Mouse (Mus musculus) testis, adult 2 months (tissue): ENCODE data around the gene Pms2. TPM values are rescaled to one million over a fixed set of nuclear protein-coding genes. Genes with fewer than 3 reads are reported as not detected.
A peak's percentile ranks its signal among the peaks of the same experiment; 100 is the strongest.

ENCODE experiments used
- H3K27ac ChIP-seq: fragments of 200-500 bp; 2 replicates; pipeline ENCODE4 v1.5.1; 2012; ENCODE audit warnings: low read depth, low read length; ENCODE audit not compliant: control insufficient read depth, insufficient read depth
- H3K27me3 ChIP-seq: fragments of 200-500 bp; 2 replicates; pipeline ENCODE4 v1.6.1; 2012; ENCODE audit warnings: mild to moderate bottlenecking, low read length, moderate library complexity; ENCODE audit not compliant: control insufficient read depth, insufficient read depth
- H3K36me3 ChIP-seq: fragments of 200-500 bp; 2 replicates; pipeline ENCODE4 v1.6.1; 2012; ENCODE audit warnings: mild to moderate bottlenecking, low read length; ENCODE audit not compliant: control insufficient read depth, insufficient read depth
- H3K4me1 ChIP-seq: fragments of 200-500 bp; 2 replicates; pipeline ENCODE4 v1.6.1; 2012; ENCODE audit warnings: low read length; ENCODE audit not compliant: control insufficient read depth, insufficient read depth
- H3K4me3 ChIP-seq: fragments of 200-500 bp; 2 replicates; pipeline ENCODE4 v1.5.1; 2012; ENCODE audit warnings: low read depth, mild to moderate bottlenecking, low read length, moderate library complexity, mixed read lengths; ENCODE audit not compliant: control insufficient read depth
- CTCF ChIP-seq: fragments of 200-500 bp; IDR thresholded peaks from 2 replicates; pipeline ENCODE4 v1.5.1; 2012; ENCODE audit warnings: low read depth, mild to moderate bottlenecking, inconsistent platforms, low read length, moderate library complexity; ENCODE audit not compliant: control insufficient read depth, insufficient read depth, insufficient replicate concordance
- POLR2A ChIP-seq: fragments of 200-500 bp; IDR thresholded peaks from 2 replicates; pipeline ENCODE4 v1.6.1; 2012; ENCODE audit warnings: low read depth, mild to moderate bottlenecking, inconsistent platforms, low read length, moderate library complexity; ENCODE audit not compliant: control insufficient read depth
- polyA plus RNA-seq: library from polyadenylated mRNA; depleted of rRNA; stranded (reverse); fragments of >200 nt; gene quantifications from 2 replicates; pipeline ENCODE4 v1.2.3, GENCODE M21; 2012

Pms2 gene
- polyA plus RNA-seq, 1 experiment = 3.4 TPM

GRCm38 (mm10) chr5:143893396-143893795 is 16.4 kb upstream of the Pms2 start:
- Histone ChIP-seq H3K36me3 (peaks cover 3% of the 10 kb centered on the region), H3K4me1 (no peaks in the 10 kb centered on the region), H3K4me3 (peak overlapping the region; percentile 84), H3K27me3 (no peaks in the 10 kb centered on the region), H3K27ac (no peak overlapping the region)
- TF ChIP-seq CTCF = no peak
- no peak for TF ChIP-seq POLR2A

GRCm38 (mm10) chr5:143897635-143898330 is 12.0 kb upstream of the Pms2 start, which contains the start of gene Ankrd61:
Gene Ankrd61 (minus strand): TSS chr5:143897685.
- TF ChIP-seq CTCF = no peak
- no peak for TF ChIP-seq POLR2A
- no peaks in the 10 kb centered on the region for H3K4me1 ChIP-seq

GRCm38 (mm10) chr5:143902111-143902510 is 7.7 kb upstream of the Pms2 start:
- Histone ChIP-seq H3K36me3 (no peaks in the 10 kb centered on the region; the same call in none of the 2 replicates), H3K4me3 (no peak overlapping the region), H3K27me3 (no peaks in the 10 kb centered on the region), H3K27ac (no peak overlapping the region), H3K4me1 (no peaks in the 10 kb centered on the region)
- TF ChIP-seq CTCF = no peak

More at GRCm38 (mm10) chr5:143897635-143898330, 12.0 kb upstream of the Pms2 start, which contains the start of gene Ankrd61:
- Histone ChIP-seq H3K4me3 (no peak within 1 kb of the TSS), H3K27ac (no peak within 1 kb of the TSS), H3K36me3 (no peaks in the 10 kb centered on the region; the same call in 1 of the 2 replicates), H3K27me3 (no peaks in the 10 kb centered on the region)

GRCm38 (mm10) chr5:143903813-143904212 is 6.0 kb upstream of the Pms2 start:
- no peaks in the 10 kb centered on the region; the same call in none of the 2 replicates for H3K36me3 ChIP-seq
- no peaks in the 10 kb centered on the region for H3K27me3 ChIP-seq
- TF ChIP-seq CTCF = no peak
- TF ChIP-seq POLR2A = no peak
- H3K4me1 ChIP-seq = peaks cover 2% of the 10 kb centered on the region; the same call in 1 of the 2 replicates
- H3K27ac ChIP-seq = no peak overlapping the region
- no peak overlapping the region for H3K4me3 ChIP-seq

GRCm38 (mm10) chr5:143906429-143906828 is 3.3 kb upstream of the Pms2 start:
- Histone ChIP-seq H3K36me3 (no peaks in the 10 kb centered on the region; the same call in 1 of the 2 replicates), H3K27me3 (no peaks in the 10 kb centered on the region)

GRCm38 (mm10) chr5:143908926-143909325 is 838 bp upstream of the Pms2 start:
- no peak for TF ChIP-seq POLR2A
- TF ChIP-seq CTCF = no peak
- Histone ChIP-seq H3K4me3 (peak overlapping the region; percentile 92), H3K4me1 (peaks cover 6% of the 10 kb centered on the region), H3K36me3 (peaks cover 1% of the 10 kb centered on the region; the same call in 1 of the 2 replicates), H3K27me3 (no peaks in the 10 kb centered on the region), H3K27ac (peak overlapping the region; percentile 91)

More at GRCm38 (mm10) chr5:143906429-143906828, 3.3 kb upstream of the Pms2 start:
- Histone ChIP-seq H3K4me1 (peaks cover 6% of the 10 kb centered on the region), H3K4me3 (no peak overlapping the region), H3K27ac (no peak overlapping the region)
- TF ChIP-seq POLR2A (no peak), CTCF (no peak)

GRCm38 (mm10) chr5:143916221-143916620 is 6.5 kb downstream of the Pms2 start:
- H3K36me3 ChIP-seq = peaks cover 5% of the 10 kb centered on the region
- H3K4me3 ChIP-seq = no peak overlapping the region
- TF ChIP-seq POLR2A (no peak), CTCF (no peak)
- no peaks in the 10 kb centered on the region for H3K27me3 ChIP-seq
- H3K4me1 ChIP-seq = no peaks in the 10 kb centered on the region
- no peak overlapping the region for H3K27ac ChIP-seq

GRCm38 (mm10) chr5:143917418-143917817 is 7.7 kb downstream of the Pms2 start:
- TF ChIP-seq CTCF (peak; percentile 32; the same call in 1 of the 2 replicates), POLR2A (no peak)
- Histone ChIP-seq H3K27me3 (no peaks in the 10 kb centered on the region), H3K4me1 (no peaks in the 10 kb centered on the region), H3K4me3 (no peak overlapping the region), H3K27ac (no peak overlapping the region), H3K36me3 (peaks cover 5% of the 10 kb centered on the region)
